Mouse (Mus musculus) mature B cell (primary cell): ENCODE measurements around the gene Slc16a1.
"Not testable (repeated sequence)": the region's sequence is repeated elsewhere in the genome, so short reads cannot be mapped to it uniquely, and the experiment has no call there.

Experiments used
- in situ Hi-C: fragments of 300-500 bp; cut with MboI; formaldehyde crosslinking; loops from 2 replicates; pipeline ENCODE4 v1.14.3; 2019

The Slc16a1 gene

DNA sequence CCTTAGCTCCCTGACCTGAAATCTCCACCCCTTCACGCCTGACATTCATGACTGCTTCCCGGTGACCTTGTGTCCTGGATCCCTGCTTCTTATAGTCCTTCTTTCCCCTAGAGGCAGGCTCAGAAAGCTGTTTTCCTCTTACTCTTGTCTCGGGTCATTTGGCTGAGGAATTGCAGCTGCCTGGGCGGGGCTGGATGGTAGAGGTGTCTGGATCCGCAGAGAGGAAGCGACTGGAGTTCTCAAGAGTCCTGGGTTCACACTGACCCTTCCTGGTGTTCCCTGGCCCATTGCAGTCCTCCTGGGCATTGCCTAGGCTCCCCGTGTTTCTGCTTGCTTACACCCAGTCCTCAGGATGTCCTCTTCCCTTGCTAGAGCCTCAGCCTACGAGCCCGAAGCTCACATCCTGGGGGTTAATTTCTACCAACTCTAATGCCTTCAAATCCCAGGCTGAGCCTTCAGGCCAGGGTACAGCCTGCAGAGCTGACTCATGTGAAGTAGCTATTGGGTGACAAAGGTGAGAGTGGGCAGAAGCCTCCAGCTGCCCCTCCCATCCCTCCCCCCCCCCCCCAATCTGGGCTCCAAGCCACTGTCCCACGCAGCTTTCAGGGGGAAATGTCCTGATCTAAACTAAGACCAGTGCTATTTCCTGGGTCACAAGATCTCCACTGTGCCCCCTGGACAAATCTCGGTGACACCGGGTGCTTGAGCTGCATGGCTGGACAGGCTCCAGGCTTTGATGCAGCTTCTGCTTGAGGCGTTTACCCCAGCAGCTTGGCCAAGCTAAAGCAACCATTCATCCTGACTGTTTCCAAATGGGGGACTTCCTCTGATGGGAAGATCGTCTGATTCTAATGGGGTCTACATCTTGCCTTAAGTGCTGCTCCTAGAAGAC is 36.1 kb downstream of the Slc16a1 start:
- in situ Hi-C loops, result loop anchor here (10.0 kb wide), 1 partner anchor 160 kb away; the partner anchor contains the start of gene Lrig2

DNA sequence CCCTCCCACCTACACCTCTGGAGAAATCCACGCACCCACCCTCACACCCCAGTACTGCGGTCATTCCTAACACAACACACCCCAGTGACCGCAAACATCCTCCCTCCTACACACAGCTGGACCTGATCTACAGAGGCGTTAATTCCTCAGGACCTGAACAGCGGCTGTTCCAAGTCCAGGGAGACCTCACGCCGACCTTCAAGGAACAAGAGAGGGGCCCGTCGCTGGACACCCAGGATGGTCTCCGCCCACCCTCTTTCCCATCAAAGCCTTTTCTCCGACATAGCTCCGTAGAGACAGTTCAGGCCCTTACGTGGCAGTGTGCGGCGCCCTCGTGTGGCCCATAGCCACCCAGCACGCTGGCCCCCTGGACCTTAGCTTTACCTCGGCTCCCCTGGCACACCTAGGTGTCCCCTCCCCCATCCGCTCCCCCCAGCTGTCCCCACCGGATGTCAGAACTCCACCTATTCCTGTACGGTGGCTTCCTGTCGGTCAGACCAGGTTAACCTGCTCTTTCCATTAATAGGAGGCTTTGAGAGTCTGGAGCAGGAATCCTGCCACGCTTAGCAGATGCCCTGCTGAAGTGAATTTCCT is 36.9 kb downstream of the Slc16a1 start:
- in situ Hi-C loops, result loop anchor here (10.0 kb wide), 1 partner anchor 161 kb away; the partner anchor contains the start of gene Lrig2

DNA sequence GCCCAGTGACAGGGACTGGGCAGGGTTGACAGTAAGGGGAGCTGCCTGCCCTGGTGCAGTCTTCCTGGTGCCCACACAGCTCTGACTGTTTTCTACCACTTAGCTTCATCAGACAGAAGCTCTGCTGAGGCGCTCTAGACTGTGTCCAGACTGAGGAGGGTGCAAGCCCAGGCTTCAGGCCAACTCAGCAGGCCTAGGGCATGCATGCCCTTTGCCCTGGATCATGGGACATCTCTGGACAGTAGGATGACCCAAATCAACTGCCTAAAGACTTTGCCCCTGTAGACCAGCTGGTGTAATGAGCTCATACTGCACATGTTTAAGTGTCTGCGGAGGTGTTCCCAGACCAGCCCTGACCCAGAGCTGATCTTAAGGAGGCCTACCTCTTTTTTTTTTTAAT is 39.3 kb downstream of the Slc16a1 start:
- in situ Hi-C loops, result loop anchor here (10.0 kb wide), 1 partner anchor 163 kb away; the partner anchor contains the start of gene Lrig2

DNA sequence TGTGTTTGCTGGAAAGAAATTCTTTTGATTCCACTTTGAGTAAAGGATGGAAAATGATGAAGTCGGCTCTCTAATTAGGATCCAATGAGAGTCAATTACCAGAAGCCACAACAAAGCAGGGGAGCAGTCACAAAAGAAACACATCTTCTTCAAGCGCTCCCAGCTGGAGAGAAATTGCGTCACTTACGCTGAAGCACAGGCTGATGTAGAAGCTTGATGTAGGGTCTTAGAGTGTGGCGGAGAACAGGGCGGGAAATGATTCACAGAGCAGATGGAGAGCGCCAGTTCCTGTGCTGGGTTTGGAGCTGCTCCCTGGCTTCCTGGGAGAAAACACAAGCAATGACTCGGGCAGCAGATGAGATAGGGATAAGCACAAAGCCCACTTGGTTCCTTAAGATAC is 40.4 kb downstream of the Slc16a1 start:
- in situ Hi-C loops, result loop anchor here (10.0 kb wide), 1 partner anchor 164 kb away; the partner anchor contains the start of gene Lrig2

DNA sequence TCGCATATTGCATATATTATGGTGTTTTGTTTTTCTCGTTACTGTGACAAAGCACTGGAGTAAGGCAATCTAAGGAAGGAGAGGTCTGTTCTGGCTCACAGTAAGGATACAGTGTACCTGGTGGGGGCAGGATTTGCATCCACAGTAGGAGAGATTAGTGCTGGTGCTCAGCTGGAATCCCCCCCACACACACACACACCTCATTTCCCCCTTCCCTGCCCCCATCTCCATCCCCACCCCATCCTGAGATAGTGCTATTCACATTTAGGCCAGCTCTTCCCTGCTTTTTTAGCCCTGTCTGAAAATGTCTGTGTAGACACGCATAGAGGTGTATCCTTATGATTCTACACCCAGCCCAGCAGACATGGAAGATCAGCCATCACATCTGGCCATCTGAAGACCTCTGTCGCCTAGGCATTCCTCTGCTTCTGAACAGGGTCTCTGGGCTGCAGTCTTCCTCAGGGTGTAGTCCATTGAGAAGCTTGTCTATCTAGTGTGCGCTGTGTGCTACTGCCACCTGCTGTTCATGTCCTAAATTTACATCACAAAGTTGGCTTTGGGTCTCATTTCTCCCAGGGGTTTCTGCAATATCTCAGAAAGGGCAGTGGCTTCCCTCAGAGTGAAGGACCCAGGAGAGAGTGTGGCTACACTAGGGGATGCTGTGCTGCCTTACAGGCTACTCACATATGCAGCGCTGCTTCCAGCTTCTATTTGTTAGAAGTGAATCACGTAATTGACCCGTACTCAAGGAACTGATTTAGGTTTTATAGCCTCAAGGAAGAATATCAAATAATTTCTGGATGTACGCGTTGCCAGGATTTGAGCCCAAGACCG is 44.4 kb downstream of the Slc16a1 start:
- in situ Hi-C loops, result no loop called here

DNA sequence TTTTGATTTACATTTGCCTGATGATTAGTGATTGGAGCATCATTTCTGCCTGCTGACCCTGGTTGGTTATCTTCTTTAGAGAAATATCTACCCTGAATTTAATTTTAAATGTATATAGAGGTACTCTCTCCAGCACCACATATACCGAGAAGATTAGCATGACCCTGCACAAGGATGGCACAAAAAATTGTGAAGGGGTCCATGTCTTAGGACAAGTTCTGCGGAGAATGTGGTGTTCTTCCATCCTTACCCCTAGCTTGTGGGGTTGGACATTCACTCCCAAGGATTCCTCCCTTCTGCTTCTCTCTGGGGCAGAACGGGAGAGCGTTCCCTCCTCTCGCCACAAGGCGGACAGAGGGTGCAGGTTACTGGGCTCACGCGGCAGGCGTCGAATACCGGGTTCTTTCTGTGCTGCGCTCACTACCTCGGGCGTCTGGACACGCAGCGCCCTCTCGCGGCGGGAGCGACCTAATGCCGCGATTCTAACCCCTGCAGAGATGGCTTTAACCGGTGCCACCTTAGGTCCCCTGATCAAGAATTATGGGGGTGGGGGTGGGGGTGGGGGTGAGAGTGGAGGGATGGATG is 62.4 kb downstream of the Slc16a1 start:
- in situ Hi-C loops, result no loop called here

DNA sequence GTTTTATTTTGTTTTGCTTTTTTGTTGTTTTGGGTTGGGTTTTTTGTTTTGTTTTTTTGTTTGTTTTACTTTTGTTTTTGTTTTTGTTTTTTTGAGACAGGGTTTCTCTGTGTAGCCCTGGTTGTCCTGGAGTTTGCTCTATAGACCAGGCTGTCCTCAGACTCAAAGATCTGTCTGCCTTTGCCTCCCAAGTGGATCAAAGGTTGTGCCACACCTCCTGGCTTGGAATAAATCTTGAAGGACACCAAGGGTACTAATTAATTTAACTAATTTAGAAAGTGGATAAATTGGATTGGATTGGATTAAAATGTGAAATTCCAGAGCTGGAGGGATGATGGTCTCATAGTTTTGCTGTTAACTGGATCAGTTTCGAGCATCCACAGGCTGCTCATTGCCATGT is 63.3 kb downstream of the Slc16a1 start:
- in situ Hi-C loops, result no loop called here

DNA sequence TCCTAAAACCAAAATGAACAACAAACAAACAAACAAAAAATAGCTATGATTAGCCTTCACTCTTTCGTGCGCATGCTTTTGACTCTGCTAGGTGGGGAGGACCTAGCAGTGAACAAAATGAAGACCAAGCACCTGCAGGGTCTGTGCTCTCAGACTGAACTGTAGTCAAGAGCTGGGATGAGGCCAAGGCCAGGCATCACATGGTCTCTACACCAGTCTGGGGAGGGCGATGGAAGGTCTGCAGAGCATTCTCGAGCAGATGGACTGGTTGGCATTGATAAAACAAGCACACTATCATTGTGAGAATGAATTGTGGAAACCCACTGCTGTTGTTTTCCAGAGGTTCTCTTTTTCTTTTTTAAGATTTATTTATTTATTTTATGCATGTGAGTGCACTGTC is 65.5 kb downstream of the Slc16a1 start:
- in situ Hi-C loops, result no loop called here

DNA sequence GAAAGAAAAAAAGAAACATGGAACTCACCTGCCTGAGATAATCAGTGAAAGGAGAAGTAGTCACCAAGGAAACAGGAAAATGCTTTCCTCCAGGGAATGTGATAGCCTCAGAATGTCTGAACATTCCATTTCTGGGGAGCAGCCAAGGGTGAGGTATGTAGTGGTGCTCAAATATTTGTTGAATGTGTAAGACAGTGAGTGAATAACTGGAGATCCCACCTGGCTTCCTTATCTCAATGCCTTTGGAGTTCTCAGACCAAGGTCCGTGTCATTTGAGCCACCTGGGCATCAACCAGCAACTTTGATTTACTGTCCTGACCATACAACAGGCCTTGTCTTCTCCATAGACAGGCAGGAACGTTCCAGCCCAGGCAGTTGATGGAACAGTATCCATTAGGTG is 68.0 kb downstream of the Slc16a1 start:
- in situ Hi-C loops, result no loop called here

DNA sequence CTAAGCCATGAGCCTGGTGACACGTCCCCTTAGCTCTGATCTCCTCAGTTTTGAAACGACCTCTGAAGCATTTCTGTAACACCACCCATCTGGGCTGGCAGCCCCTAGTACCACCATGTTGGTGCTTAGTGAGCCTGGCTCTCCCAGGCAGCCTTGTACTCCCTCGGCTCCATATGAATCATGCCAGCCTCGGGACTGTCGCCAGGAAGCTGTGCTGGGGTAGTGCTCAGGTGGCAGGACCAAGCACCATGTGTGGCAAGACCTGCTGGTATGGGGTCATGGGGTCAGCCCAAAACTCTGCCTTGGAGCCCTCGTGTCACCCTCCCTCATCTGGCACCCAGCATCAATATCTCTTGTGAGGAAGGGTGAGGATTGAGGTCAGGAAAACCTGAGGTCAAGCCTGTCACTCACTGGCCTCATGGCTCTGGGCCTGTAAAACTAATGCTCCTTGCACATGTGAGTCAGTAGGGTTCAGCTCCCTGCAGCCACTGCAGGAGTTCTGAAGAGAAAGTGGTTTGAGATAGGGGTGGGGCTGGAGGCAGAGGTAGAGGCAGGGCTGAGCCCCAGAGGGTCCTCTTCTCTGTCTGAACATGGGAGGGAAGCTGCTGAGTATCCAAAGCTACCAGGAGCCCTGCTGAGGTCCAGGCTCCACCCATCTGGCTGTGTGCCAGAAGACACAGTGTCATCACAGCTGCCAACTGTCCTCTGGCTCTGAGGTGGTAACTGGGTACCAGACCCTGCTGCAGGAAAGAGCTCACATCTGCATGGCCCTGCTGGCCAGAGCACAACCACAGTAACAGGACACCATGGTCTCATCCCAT is 68.7 kb downstream of the Slc16a1 start:
- in situ Hi-C loops, result not testable (repeated sequence)

DNA sequence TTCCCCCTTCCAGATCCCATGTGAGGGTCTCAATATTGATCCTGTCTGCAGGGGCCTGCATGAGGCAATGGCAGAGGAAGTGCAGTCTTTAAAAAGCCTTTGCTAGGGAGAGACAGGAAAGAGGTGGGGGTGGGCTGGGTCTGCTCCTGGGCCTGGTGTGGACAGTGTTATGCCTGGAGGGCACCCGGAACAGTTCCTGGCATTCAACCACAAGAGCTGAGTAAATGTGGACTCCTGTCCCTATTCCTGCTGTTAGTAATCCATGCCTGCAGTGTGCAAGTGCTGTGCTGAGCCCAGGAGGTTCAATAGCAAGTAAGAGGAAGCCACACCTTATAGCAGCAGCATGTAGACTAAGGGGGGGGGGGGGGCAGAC is 69.3 kb downstream of the Slc16a1 start:
- in situ Hi-C loops, result not testable (repeated sequence)
